Mouse (Mus musculus) heart, postnatal 0 days (tissue): Measurements from ENCODE around the gene Strip1.

Experiments
- CTCF ChIP-seq: IDR thresholded peaks from 2 replicates; pipeline ENCODE4 v1.5.1; 2016; ENCODE audit warnings: antibody characterized with exemption, control low read depth, low read depth
- EP300 ChIP-seq: IDR thresholded peaks from 2 replicates; pipeline ENCODE4 v1.6.1; 2016; ENCODE audit warnings: antibody characterized with exemption, low read depth

DNA sequence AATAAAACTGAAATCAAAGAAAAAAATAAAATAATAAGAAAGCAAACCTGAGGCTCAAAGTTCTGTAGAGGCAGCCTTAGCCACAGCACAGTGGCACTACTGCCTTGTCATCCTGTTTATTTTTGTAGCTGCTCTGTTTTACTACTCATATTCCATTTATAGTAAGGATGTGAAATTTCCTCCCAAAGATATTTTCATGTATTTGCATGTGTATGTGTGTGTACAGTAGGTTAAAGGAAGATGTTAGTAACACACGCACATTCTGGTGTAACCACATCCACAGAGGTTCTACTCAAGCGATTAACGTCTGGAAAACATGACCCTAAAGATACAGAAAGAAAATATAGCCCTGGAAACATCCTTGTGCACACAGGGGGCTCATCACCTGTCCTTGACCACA, 54.7 kb downstream of the Strip1 start:
- TF ChIP-seq CTCF (no peak), EP300 (no peak)
